Mouse (Mus musculus) liver, embryonic 14.5 days (tissue): ENCODE results near the gene Polr3c.
A peak's percentile ranks its signal among the peaks of the same experiment; 100 is the strongest.

Experiments used
- CTCF ChIP-seq: IDR thresholded peaks from 2 replicates; pipeline ENCODE4 v1.5.1; 2016; ENCODE audit warnings: antibody characterized with exemption, low read depth, control low read depth
- EP300 ChIP-seq: IDR thresholded peaks from 2 replicates; pipeline ENCODE4 v1.6.1; 2016; ENCODE audit warnings: antibody characterized with exemption, low read depth

DNA sequence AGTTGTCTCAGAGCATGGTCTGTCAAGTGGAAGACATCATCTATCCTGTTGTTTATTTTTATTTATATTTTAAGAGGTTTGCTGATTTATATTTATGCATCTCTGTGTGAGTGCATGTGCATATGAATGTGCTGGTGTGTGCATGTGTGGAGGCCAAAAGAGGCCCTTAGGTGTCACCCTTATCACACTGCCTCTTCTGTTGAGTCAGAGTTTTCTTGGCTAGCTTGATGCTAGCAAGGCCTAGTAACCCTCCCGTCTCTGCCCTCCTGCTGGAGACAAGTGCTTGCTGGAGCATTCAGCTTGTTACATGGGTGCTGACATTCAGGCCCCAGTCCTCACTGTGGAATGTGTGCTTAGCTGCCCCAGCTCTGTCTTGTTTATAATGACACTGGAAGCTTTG lies 45.5 kb upstream of the Polr3c start:
- TF ChIP-seq EP300 (no peak), CTCF (peak; percentile 49)
